Mouse (Mus musculus): Measurements from ENCODE around the gene Gm26620.
A peak's percentile ranks its signal among the peaks of the same experiment; 100 is the strongest.

Gene Gm26620

GRCm38 (mm10) chr1:170912891-170913615, 28.2 kb downstream of the Gm26620 start, which contains the start of gene Fcrlb:
Gene Fcrlb, minus strand, starts transcription at chr1:170912941.
- no peak for DNase-seq (ENCODE audit: low spot score)

- no peak for DNase-seq (ENCODE audit: low spot score)
These were observed 30.8 kb downstream of the Gm26620 start for GRCm38 (mm10) chr1:170915657-170916056.

- no peak for DNase-seq (ENCODE audit: low spot score)
These were observed 34.4 kb downstream of the Gm26620 start for GRCm38 (mm10) chr1:170919308-170919707.

- DNase-seq (ENCODE audit: low spot score), result peak; percentile 20
These were observed 39.6 kb downstream of the Gm26620 start for GRCm38 (mm10) chr1:170924485-170924884.

DNA sequence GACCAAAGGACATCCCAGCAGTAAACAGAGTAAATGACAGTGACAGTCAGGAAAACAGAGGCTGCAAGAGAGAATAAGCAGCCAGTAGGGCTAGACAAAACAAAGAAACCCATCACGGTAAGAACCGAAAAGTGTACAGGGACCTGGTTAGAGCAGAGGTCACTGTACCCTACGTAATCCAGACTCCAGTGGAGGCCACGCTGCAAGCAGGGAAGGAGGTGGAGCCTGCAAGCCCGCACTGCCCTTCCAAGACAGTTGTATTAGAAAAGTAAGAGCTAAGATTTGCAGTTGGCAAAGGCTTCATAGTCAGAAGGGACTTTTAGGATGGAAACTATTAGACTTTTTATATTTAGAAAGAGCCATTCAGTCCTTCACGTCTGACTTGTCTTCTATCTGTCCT, 42.1 kb downstream of the Gm26620 start:
- no peak for DNase-seq (ENCODE audit: low spot score)

GRCm38 (mm10) chr1:170927378-170927777, 42.5 kb downstream of the Gm26620 start, which contains the start of gene Fcrla:
Gene Fcrla, minus strand, starts transcription at chr1:170927583.
- DNase-seq (ENCODE audit: low spot score), result no peak

GRCm38 (mm10) chr1:170928467-170928866, 43.6 kb downstream of the Gm26620 start:
- DNase-seq (ENCODE audit: low spot score), result no peak

DNA sequence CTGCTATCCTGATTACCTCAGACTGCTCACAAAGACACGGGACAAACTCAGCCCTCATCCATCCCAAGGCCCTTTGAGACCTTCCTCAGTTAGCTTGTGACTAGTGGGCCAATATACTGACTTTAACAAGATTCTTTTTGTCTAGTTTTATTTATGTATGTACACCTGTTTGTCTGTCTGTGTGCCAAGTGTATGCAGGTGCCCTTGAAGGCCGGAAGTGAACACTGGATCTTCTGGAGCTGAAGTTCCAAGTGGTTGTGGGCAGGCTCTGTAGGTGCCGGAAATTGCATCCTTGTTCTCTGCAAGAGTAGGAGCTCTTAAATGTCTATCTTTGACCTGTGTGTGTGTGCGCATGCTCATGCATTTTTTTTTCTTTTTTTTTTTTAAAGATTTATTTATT, 44.4 kb downstream of the Gm26620 start:
- no peak for DNase-seq (ENCODE audit: low spot score)

GRCm38 (mm10) chr1:170932043-170932442, 47.2 kb downstream of the Gm26620 start:
- DNase-seq (ENCODE audit: low spot score), result no peak

GRCm38 (mm10) chr1:170933386-170933920, 48.6 kb downstream of the Gm26620 start:
- DNase-seq (ENCODE audit: low spot score), result no peak

GRCm38 (mm10) chr1:170933940-170934339, 49.1 kb downstream of the Gm26620 start:
- DNase-seq (ENCODE audit: low spot score), result no peak

DNA sequence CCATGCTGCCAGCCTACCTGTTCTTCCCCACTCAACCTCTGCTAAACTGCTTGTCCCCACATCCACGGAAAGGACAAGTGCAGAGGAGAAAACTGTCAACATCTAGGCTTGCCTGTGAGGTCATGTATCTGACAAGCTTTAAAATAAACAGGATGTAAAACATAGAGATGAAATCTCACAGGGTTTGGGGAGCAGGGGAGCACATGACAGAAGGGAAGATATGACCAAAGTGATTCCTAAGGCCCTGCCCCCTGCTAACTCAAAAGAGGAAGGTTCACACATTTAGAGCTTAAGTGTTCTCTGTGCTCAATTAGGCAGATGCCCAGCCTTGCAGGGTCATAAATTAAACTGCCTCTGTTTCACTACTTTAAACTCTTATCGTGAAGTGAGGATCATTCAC, 49.5 kb downstream of the Gm26620 start:
- peak; percentile 1 for DNase-seq (ENCODE audit: low spot score)

Data from T-cell, adult 2 months (primary cell).